Mouse (Mus musculus) T-helper 2 cell (primary cell): ENCODE results near the gene Glcci1.

Source experiments
- in situ Hi-C: fragments of 300-600 bp; cut with MboI, MseI; formaldehyde crosslinking; loops from one replicate; pipeline ENCODE4 v1.15.1; 2025; ENCODE audit warnings: high pct_unique_total_duplicates

The Glcci1 gene

DNA sequence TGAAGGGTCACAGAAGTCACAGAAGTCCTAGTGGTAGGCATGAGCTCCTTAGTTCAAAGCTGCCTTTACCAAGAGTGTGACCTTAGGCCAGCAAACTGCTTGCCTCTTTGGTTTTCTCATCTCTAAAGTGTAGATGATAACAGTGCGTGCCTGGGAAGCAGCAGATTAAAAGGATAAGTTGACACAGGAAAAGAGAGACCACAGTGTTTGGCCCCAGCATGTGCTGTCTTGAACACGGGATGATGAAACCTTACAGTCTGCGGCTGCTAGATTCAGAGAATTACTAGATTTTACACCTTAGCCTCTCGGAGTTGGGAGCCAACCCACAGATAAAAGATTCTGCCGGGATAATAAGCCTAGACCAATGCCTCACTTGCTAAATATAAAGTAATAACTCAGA is 131.5 kb downstream of the Glcci1 start:
- in situ Hi-C loops, result loop anchor here (25.0 kb wide), 1 partner anchor 896 kb away; no protein-coding TSS in a partner anchor

DNA sequence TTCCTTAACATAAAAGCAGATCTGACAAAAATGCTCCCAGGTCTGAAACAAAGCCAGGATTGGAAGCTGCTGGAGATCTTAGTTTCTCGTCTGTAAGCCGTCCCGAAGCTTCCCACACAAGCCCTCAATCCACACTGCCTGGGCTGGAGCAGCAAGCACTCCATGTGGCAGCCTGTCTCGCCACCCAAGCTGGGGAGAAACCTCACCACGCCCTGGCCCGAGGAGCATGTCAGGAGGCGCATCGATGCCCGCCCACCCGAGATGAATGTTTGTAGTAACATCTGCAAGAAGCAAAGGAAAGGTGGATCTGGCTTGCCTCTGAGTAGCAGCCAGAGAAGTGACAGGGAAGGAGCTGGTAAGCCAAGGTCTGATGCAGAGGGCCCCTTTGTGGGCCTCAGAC is 135.3 kb downstream of the Glcci1 start:
- in situ Hi-C loops, result loop anchor here (5.0 to 25.0 kb wide), 2 partner anchors 62 to 893 kb away; no protein-coding TSS in a partner anchor

DNA sequence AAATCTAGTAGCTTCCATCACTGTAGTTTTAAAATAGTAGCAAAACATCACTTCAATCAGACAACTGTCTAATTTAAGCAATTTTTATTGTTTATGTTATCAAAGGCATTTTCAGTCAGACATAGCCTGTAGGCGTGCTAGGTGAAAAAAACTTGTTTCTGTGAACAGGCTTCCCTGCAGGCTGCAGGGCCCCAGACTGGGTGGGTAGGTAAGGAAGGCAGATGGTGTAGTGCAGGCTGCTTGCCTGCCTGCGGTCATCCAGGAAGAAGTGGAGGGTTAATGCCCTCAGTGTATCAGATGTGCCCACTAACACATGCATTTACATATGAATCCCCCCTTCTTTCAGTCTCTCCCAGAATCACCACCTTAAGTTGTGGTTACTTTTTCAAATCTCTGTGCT is 136.3 kb downstream of the Glcci1 start:
- in situ Hi-C loops, result loop anchor here (5.0 to 25.0 kb wide), 2 partner anchors 63 to 892 kb away; no protein-coding TSS in a partner anchor
